Mouse (Mus musculus): ENCODE data around the gene Cd86.

Cd86 gene

GRCm38 (mm10) chr16:36661330-36661729, 4.6 kb downstream of the Cd86 start:
- in situ Hi-C loops (cut with MboI, MseI): no loop called here

- in situ Hi-C loops (cut with MboI, MseI): no loop called here
Measured at GRCm38 (mm10) chr16:36655910-36656309, 10.0 kb downstream of the Cd86 start.

GRCm38 (mm10) chr16:36655199-36655598, 10.7 kb downstream of the Cd86 start:
- in situ Hi-C loops (cut with MboI, MseI): no loop called here

GRCm38 (mm10) chr16:36651174-36651766, 14.6 kb downstream of the Cd86 start:
- in situ Hi-C loops (cut with MboI, MseI): no loop called here

- in situ Hi-C loops (cut with MboI, MseI): no loop called here
Measured at GRCm38 (mm10) chr16:36650511-36650910, 15.4 kb downstream of the Cd86 start.

GRCm38 (mm10) chr16:36649304-36649703, 16.6 kb downstream of the Cd86 start:
- in situ Hi-C loops (cut with MboI, MseI): no loop called here

- in situ Hi-C loops (cut with MboI, MseI): no loop called here
Measured at GRCm38 (mm10) chr16:36645124-36645523, 20.8 kb downstream of the Cd86 start.

- in situ Hi-C loops (cut with MboI, MseI): loop anchor here (5.0 kb wide), 1 partner anchor 65 kb away; no protein-coding TSS in a partner anchor
Measured at GRCm38 (mm10) chr16:36642696-36643046, 23.2 kb downstream of the Cd86 start.

GRCm38 (mm10) chr16:36641830-36642695, 23.8 kb downstream of the Cd86 start:
- in situ Hi-C loops (cut with MboI, MseI): loop anchor here (5.0 kb wide), 1 partner anchor 65 kb away; no protein-coding TSS in a partner anchor

- in situ Hi-C loops (cut with MboI, MseI): loop anchor here (5.0 kb wide), 1 partner anchor 66 kb away; no protein-coding TSS in a partner anchor
Measured at GRCm38 (mm10) chr16:36640993-36641392, 24.9 kb downstream of the Cd86 start.

- in situ Hi-C loops (cut with MboI, MseI): loop anchor here (5.0 kb wide), 1 partner anchor 67 kb away; no protein-coding TSS in a partner anchor
Measured at GRCm38 (mm10) chr16:36639812-36640504, 25.9 kb downstream of the Cd86 start.

GRCm38 (mm10) chr16:36636800-36637199, 29.1 kb downstream of the Cd86 start:
- in situ Hi-C loops (cut with MboI, MseI): no loop called here

- in situ Hi-C loops (cut with MboI, MseI): loop anchor here (5.0 kb wide), 1 partner anchor 283 kb away; no protein-coding TSS in a partner anchor
Measured at GRCm38 (mm10) chr16:36634971-36635710, 30.7 kb downstream of the Cd86 start.

GRCm38 (mm10) chr16:36634421-36634820, 31.5 kb downstream of the Cd86 start:
- in situ Hi-C loops (cut with MboI, MseI): loop anchor here (5.0 kb wide), 1 partner anchor 282 kb away; no protein-coding TSS in a partner anchor

- in situ Hi-C loops (cut with MboI, MseI): loop anchor here (5.0 kb wide), 1 partner anchor 280 kb away; no protein-coding TSS in a partner anchor
Measured at GRCm38 (mm10) chr16:36632229-36632628, 33.7 kb downstream of the Cd86 start.

GRCm38 (mm10) chr16:36631607-36632006, 34.3 kb downstream of the Cd86 start:
- in situ Hi-C loops (cut with MboI, MseI): loop anchor here (5.0 kb wide), 1 partner anchor 279 kb away; no protein-coding TSS in a partner anchor

- in situ Hi-C loops (cut with MboI, MseI): loop anchor here (10.0 kb wide), 2 partner anchors 177 to 1217 kb away; no protein-coding TSS in a partner anchor
Measured at GRCm38 (mm10) chr16:36627740-36628139, 38.1 kb downstream of the Cd86 start.

GRCm38 (mm10) chr16:36626567-36627197, 39.2 kb downstream of the Cd86 start:
- in situ Hi-C loops (cut with MboI, MseI): loop anchor here (10.0 kb wide), 2 partner anchors 178 to 1218 kb away; no protein-coding TSS in a partner anchor

GRCm38 (mm10) chr16:36625909-36626308, 40.0 kb downstream of the Cd86 start:
- in situ Hi-C loops (cut with MboI, MseI): loop anchor here (10.0 kb wide), 2 partner anchors 179 to 1219 kb away; no protein-coding TSS in a partner anchor

GRCm38 (mm10) chr16:36622320-36622719, 43.6 kb downstream of the Cd86 start:
- in situ Hi-C loops (cut with MboI, MseI): loop anchor here (5.0 to 10.0 kb wide), 4 partner anchors 50 to 1222 kb away; no protein-coding TSS in a partner anchor

Measured in T-helper 1 cell (primary cell).